Comparison of ENCODE assay signal across 11 mouse cellular contexts in genomic region chr13:51311679-51312255, GRCm38 (mm10).
A peak's percentile ranks its signal among the peaks of the same experiment; 100 is the strongest.
DNase-seq lines count a peak whose midpoint lies in the region; ATAC-seq and TF ChIP-seq lines count a peak whose summit lies in the region.
"Had no signal": no experiment of that assay in that cellular context is flagged by ENCODE, and none has a peak within 500 bp of the region (broad histone marks: within the 10 kb centered on the region; RNA-seq: fewer than 3 reads in every experiment).

No protein-coding gene starts in this region.

- no peak for DNase-seq in stomach, postnatal 0 days (ENCODE audit: low spot score)
- peak; percentile 72 for DNase-seq in kidney, postnatal 10 days
- DNase-seq in layer of hippocampus, postnatal 14 days (ENCODE audit: low spot score in 2 of 2): no peak
- no peak for DNase-seq in gastrocnemius, adult 8-10 months (ENCODE audit: low spot score in 2 of 2)
- DNase-seq in layer of hippocampus, adult 11-12 months (ENCODE audit: low spot score): no peak
- DNase-seq: cerebellum, adult 9-10 months; spleen, adult 18-20 months had no signal

- no peak overlapping the region for H3K4me2 ChIP-seq in stomach, embryonic 14.5 days (replicated peaks; ENCODE audit: low read depth, low read length)
- no peak overlapping the region for H3K4me2 ChIP-seq in stomach, postnatal 0 days (replicated peaks; ENCODE audit: low read depth)
- H3K4me2 ChIP-seq in heart, embryonic 15.5 days: no peak overlapping the region
- H3K4me2 ChIP-seq in stomach, embryonic 15.5 days: no peak overlapping the region

- H3K4me1 ChIP-seq in stomach, embryonic 14.5 days (ENCODE audit: control insufficient read depth, insufficient read depth, low read length): peaks cover 39% of the 10 kb centered on the region
- no peaks in the 10 kb centered on the region; the same call in 1 of the 2 replicates for H3K4me1 ChIP-seq in stomach, postnatal 0 days (replicated peaks; ENCODE audit: control insufficient read depth, insufficient read depth)
- H3K4me1 ChIP-seq in heart, embryonic 15.5 days (replicated peaks): peaks cover 42% of the 10 kb centered on the region
- H3K4me1 ChIP-seq in stomach, embryonic 15.5 days: peaks cover 34% of the 10 kb centered on the region

- no peak for TF ChIP-seq CTCF in stomach, postnatal 0 days (IDR thresholded peaks at IDR 0.05; ENCODE audit: low read depth)

- H3K9me3 ChIP-seq in stomach, embryonic 14.5 days (ENCODE audit: control insufficient read depth, low read depth, low read length): no peaks in the 10 kb centered on the region
- H3K9me3 ChIP-seq in stomach, postnatal 0 days (ENCODE audit: control insufficient read depth, low read length): no peaks in the 10 kb centered on the region
- H3K9me3 ChIP-seq in heart, embryonic 15.5 days (replicated peaks): no peaks in the 10 kb centered on the region
- no peaks in the 10 kb centered on the region for H3K9me3 ChIP-seq in stomach, embryonic 15.5 days

- no peak overlapping the region for H3K4me3 ChIP-seq in stomach, embryonic 14.5 days (ENCODE audit: low read depth, low read length)
- H3K4me3 ChIP-seq in stomach, postnatal 0 days (ENCODE audit: low read depth, low read length): no peak overlapping the region
- H3K4me3 ChIP-seq in heart, embryonic 15.5 days: no peak overlapping the region
- H3K4me3 ChIP-seq in stomach, embryonic 15.5 days (replicated peaks): no peak overlapping the region

- H3K27me3 ChIP-seq in stomach, embryonic 14.5 days (ENCODE audit: control insufficient read depth, insufficient read depth, low read length): no peaks in the 10 kb centered on the region
- H3K27me3 ChIP-seq in stomach, postnatal 0 days (ENCODE audit: control insufficient read depth, insufficient read depth, low read length): no peaks in the 10 kb centered on the region
- H3K27me3 ChIP-seq in heart, embryonic 15.5 days: no peaks in the 10 kb centered on the region
- no peaks in the 10 kb centered on the region for H3K27me3 ChIP-seq in stomach, embryonic 15.5 days (replicated peaks)

- peak; percentile 40 for ATAC-seq in stomach, embryonic 14.5 days (ENCODE audit: insufficient number of reproducible peaks, insufficient read depth, low FRiP score, low read depth)
- ATAC-seq in stomach, postnatal 0 days (ENCODE audit: low FRiP score, low TSS enrichment): no peak
- ATAC-seq in heart, embryonic 15.5 days (replicated peaks; ENCODE audit: insufficient number of reproducible peaks, insufficient read depth, low FRiP score, low read depth): peak; percentile 40; the same call in 1 of the 2 replicates
- 0 out of 2 replicates have a peak, but pooled peaks have one; percentile 24 for ATAC-seq in stomach, embryonic 15.5 days (ENCODE audit: insufficient read depth, low FRiP score, low read depth)
- ATAC-seq: hindbrain, postnatal 0 days had no signal

- no peak for TF ChIP-seq EP300 in stomach, postnatal 0 days (optimal IDR thresholded peaks at IDR 0.05)

- H3K36me3 ChIP-seq in stomach, embryonic 14.5 days (ENCODE audit: control insufficient read depth, insufficient read depth, low read length): no peaks in the 10 kb centered on the region
- H3K36me3 ChIP-seq in stomach, postnatal 0 days (ENCODE audit: control insufficient read depth, insufficient read depth, low read length): no peaks in the 10 kb centered on the region
- H3K36me3 ChIP-seq in heart, embryonic 15.5 days: no peaks in the 10 kb centered on the region
- no peaks in the 10 kb centered on the region for H3K36me3 ChIP-seq in stomach, embryonic 15.5 days

- H3K9ac ChIP-seq in stomach, embryonic 14.5 days (replicated peaks; ENCODE audit: low read depth, low read length): no peak overlapping the region
- no peak overlapping the region for H3K9ac ChIP-seq in stomach, postnatal 0 days (ENCODE audit: low read length)
- no peak overlapping the region for H3K9ac ChIP-seq in heart, embryonic 15.5 days
- no peak overlapping the region for H3K9ac ChIP-seq in stomach, embryonic 15.5 days

- peak overlapping the region; percentile 64; the same call in 1 of the 2 replicates for H3K27ac ChIP-seq in stomach, embryonic 14.5 days (ENCODE audit: low read length)
- H3K27ac ChIP-seq in stomach, postnatal 0 days (replicated peaks): no peak overlapping the region
- H3K27ac ChIP-seq in heart, embryonic 15.5 days: no peak overlapping the region
- peak overlapping the region; percentile 68; the same call in 1 of the 2 replicates for H3K27ac ChIP-seq in stomach, embryonic 15.5 days
- H3K27ac ChIP-seq: hindbrain, postnatal 0 days had no signal

- WGBS in stomach, embryonic 14.5 days: 19% methylated on average over 8 of the region's 8 CpGs
- WGBS in stomach, postnatal 0 days: 23% methylated on average over 8 of the region's 8 CpGs
- 43% methylated on average over 8 of the region's 8 CpGs for WGBS in heart, embryonic 15.5 days
- 25% methylated on average over 8 of the region's 8 CpGs for WGBS in stomach, embryonic 15.5 days

Comparison
In these comparisons a context has a peak if more than half of its experiments do, and no peak if none do; other contexts are left out.
1. H3K27ac ChIP-seq: peak in stomach, embryonic 14.5 days (single experiment) and stomach, embryonic 15.5 days (single experiment); none in stomach, postnatal 0 days (single experiment) and heart, embryonic 15.5 days (single experiment).